ENCODE assay signal across 14 mouse cellular contexts in genomic region chr10:36835836-36836516, GRCm38 (mm10).
"Had no signal": no experiment of that assay in that cellular context is flagged by ENCODE, and none has a peak within 500 bp of the region (broad histone marks: within the 10 kb centered on the region; RNA-seq: fewer than 3 reads in every experiment).

No protein-coding gene starts in this region.

- H3K27me3 ChIP-seq: limb, embryonic 12.5 days; liver, embryonic 13.5 days; lung, embryonic 15.5 days; midbrain, embryonic 13.5 days; neural tube, embryonic 15.5 days had no signal

- H3K36me3 ChIP-seq: limb, embryonic 12.5 days; liver, embryonic 13.5 days; lung, embryonic 15.5 days; midbrain, embryonic 13.5 days; neural tube, embryonic 15.5 days had no signal

- DNase-seq: liver; liver, embryonic 13.5 days; liver, postnatal 0 days; right cerebral cortex, adult 18-20 months; right cerebral cortex, postnatal 25 days; thymus, postnatal 4 days had no signal

- H3K4me1 ChIP-seq: limb, embryonic 12.5 days; liver, embryonic 13.5 days; lung, embryonic 15.5 days; midbrain, embryonic 13.5 days; neural tube, embryonic 15.5 days had no signal

- H3K9me3 ChIP-seq: limb, embryonic 12.5 days; liver, embryonic 13.5 days; lung, embryonic 15.5 days; midbrain, embryonic 13.5 days; neural tube, embryonic 15.5 days had no signal

- H3K4me3 ChIP-seq: limb, embryonic 12.5 days; liver, embryonic 13.5 days; lung, embryonic 15.5 days; midbrain, embryonic 13.5 days; myocyte; neural tube, embryonic 15.5 days had no signal

- H3K27ac ChIP-seq: limb, embryonic 12.5 days; liver, embryonic 13.5 days; lung, embryonic 15.5 days; midbrain, embryonic 13.5 days; neural tube, embryonic 15.5 days; stomach, postnatal 0 days had no signal

- H3K4me2 ChIP-seq: limb, embryonic 12.5 days; liver, embryonic 13.5 days; lung, embryonic 15.5 days; midbrain, embryonic 13.5 days; neural tube, embryonic 15.5 days had no signal

- ATAC-seq: inflammation-experienced regulatory T-cells, adult 6 months; intestine, postnatal 0 days; liver, postnatal 0 days; midbrain, embryonic 13.5 days had no signal

- H3K9ac ChIP-seq: limb, embryonic 12.5 days; liver, embryonic 13.5 days; liver, postnatal 0 days; lung, embryonic 15.5 days; midbrain, embryonic 13.5 days; neural tube, embryonic 15.5 days had no signal
